Comparison of ENCODE assay signal across 16 mouse cellular contexts in the genomic region with DNA sequence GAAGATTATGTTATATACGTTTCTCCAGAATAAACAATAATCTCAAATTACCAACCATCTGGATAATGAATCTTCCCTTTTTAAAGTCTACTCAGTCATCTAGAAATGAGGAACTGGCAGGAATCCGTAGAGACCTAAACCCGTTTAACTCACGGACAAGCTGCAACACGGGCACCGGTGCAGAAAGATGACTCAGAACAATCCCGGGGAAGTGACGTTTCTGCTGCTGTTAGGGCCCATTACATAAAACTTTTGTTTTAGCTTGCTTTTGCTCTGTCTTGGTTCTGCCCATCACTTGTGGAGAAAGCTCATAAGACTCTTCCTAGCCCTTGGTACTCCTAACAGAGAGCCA. TPM values are rescaled to one million over a fixed set of nuclear protein-coding genes. Genes with fewer than 3 reads are reported as not detected.
A peak's percentile ranks its signal among the peaks of the same experiment; 100 is the strongest.
DNase-seq lines count a peak whose midpoint lies in the region; ATAC-seq lines count a peak whose summit lies in the region.
"Had no signal": no experiment of that assay in that cellular context is flagged by ENCODE, and none has a peak within 500 bp of the region (broad histone marks: within the 10 kb centered on the region; RNA-seq: fewer than 3 reads in every experiment).

No protein-coding gene starts in this region.

- peaks cover 4% of the 10 kb centered on the region; the same call in 1 of the 2 replicates for H3K36me3 ChIP-seq in forebrain, embryonic 10.5 days (replicated peaks)
- H3K36me3 ChIP-seq in forebrain, embryonic 16.5 days (ENCODE audit: control insufficient read depth, insufficient read depth) = no peaks in the 10 kb centered on the region
- H3K36me3 ChIP-seq in intestine, embryonic 16.5 days (ENCODE audit: control insufficient read depth, insufficient read depth, low read length) = no peaks in the 10 kb centered on the region
- H3K36me3 ChIP-seq: liver, embryonic 13.5 days had no signal

- no peak for DNase-seq in forebrain, embryonic 10.5 days (ENCODE audit: extremely low spot score, low spot score)
- peak; percentile 24 for DNase-seq in retina, postnatal 1 day
- DNase-seq in retina, embryonic 14.5 days (ENCODE audit: low spot score) = no peak
- DNase-seq in induced T-regulatory cell, adult 2 months (ENCODE audit: low read depth) = peak; percentile 12
- no peak for DNase-seq in layer of hippocampus, postnatal 10 days (ENCODE audit: low spot score in 2 of 2)
- no peak for DNase-seq in cerebellum, adult 18-20 months
- DNase-seq: cerebellum, adult 8-10 months; heart, postnatal 10 days; kidney, adult 11 months; kidney, postnatal 25 days; liver, embryonic 13.5 days; lung, postnatal 10 days had no signal

- ATAC-seq in forebrain, embryonic 16.5 days = no peak
- no peak for ATAC-seq in intestine, embryonic 16.5 days

- no peaks in the 10 kb centered on the region for H3K9me3 ChIP-seq in forebrain, embryonic 10.5 days
- no peaks in the 10 kb centered on the region for H3K9me3 ChIP-seq in forebrain, embryonic 16.5 days (ENCODE audit: control insufficient read depth, low read length)
- H3K9me3 ChIP-seq in intestine, embryonic 16.5 days (ENCODE audit: control insufficient read depth, low read length) = peaks cover 4% of the 10 kb centered on the region; the same call in 1 of the 2 replicates
- H3K9me3 ChIP-seq: liver, embryonic 13.5 days had no signal

- H3K27me3 ChIP-seq in forebrain, embryonic 10.5 days (ENCODE audit: poor library complexity, severe bottlenecking) = no peaks in the 10 kb centered on the region
- no peaks in the 10 kb centered on the region for H3K27me3 ChIP-seq in forebrain, embryonic 16.5 days (replicated peaks; ENCODE audit: control insufficient read depth, insufficient read depth, low read length)
- no peaks in the 10 kb centered on the region for H3K27me3 ChIP-seq in intestine, embryonic 16.5 days (replicated peaks; ENCODE audit: control insufficient read depth, insufficient read depth, low read length)
- H3K27me3 ChIP-seq: liver, embryonic 13.5 days had no signal

- no peak overlapping the region for H3K9ac ChIP-seq in forebrain, embryonic 16.5 days (replicated peaks; ENCODE audit: low read depth, low read length)
- H3K9ac ChIP-seq in intestine, embryonic 16.5 days (ENCODE audit: low read depth, low read length) = no peak overlapping the region
- H3K9ac ChIP-seq: liver, embryonic 13.5 days had no signal

- H3K27ac ChIP-seq in forebrain, embryonic 10.5 days = peak overlapping the region; percentile 68; the same call in 1 of the 2 replicates
- no peak overlapping the region for H3K27ac ChIP-seq in forebrain, embryonic 16.5 days (ENCODE audit: low read length)
- no peak overlapping the region for H3K27ac ChIP-seq in intestine, embryonic 16.5 days (ENCODE audit: low read length)
- H3K27ac ChIP-seq: liver, embryonic 13.5 days had no signal

- WGBS in forebrain, embryonic 10.5 days = 79% methylated on average over 8 of the region's 8 CpGs
- WGBS in forebrain, embryonic 16.5 days = 48% methylated on average over 8 of the region's 8 CpGs
- 72% methylated on average over 8 of the region's 8 CpGs for WGBS in intestine, embryonic 16.5 days

- no peak overlapping the region for H3K4me3 ChIP-seq in forebrain, embryonic 10.5 days
- H3K4me3 ChIP-seq in forebrain, embryonic 16.5 days (replicated peaks; ENCODE audit: low read length) = no peak overlapping the region
- no peak overlapping the region for H3K4me3 ChIP-seq in intestine, embryonic 16.5 days (ENCODE audit: low read length)
- H3K4me3 ChIP-seq: liver, embryonic 13.5 days had no signal

- peaks cover 19% of the 10 kb centered on the region for H3K4me1 ChIP-seq in forebrain, embryonic 10.5 days
- H3K4me1 ChIP-seq in forebrain, embryonic 16.5 days (replicated peaks; ENCODE audit: control insufficient read depth, insufficient read depth, low read length) = peaks cover 9% of the 10 kb centered on the region
- no peaks in the 10 kb centered on the region for H3K4me1 ChIP-seq in intestine, embryonic 16.5 days (ENCODE audit: control insufficient read depth, insufficient read depth, low read length)
- H3K4me1 ChIP-seq: liver, embryonic 13.5 days had no signal

- H3K4me2 ChIP-seq in forebrain, embryonic 16.5 days (ENCODE audit: low read length) = no peak overlapping the region
- no peak overlapping the region for H3K4me2 ChIP-seq in intestine, embryonic 16.5 days (ENCODE audit: low read depth, low read length)
- H3K4me2 ChIP-seq: liver, embryonic 13.5 days had no signal

RNA-seq across cellular contexts. Expression of a gene that starts 38.4 kb away (rescaled TPM):
- 0.53 and 0.95 TPM in 2 replicates for polyA plus RNA-seq in forebrain, embryonic 10.5 days (2016; fragmentation: Nextera tagmentation; extraction: Ambion mirVana)
- polyA plus RNA-seq in forebrain, embryonic 16.5 days (2015; fragmentation: Nextera tagmentation; extraction: Ambion mirVana) = 0.68 and 2.4 TPM in 2 replicates
- total RNA-seq in layer of hippocampus, postnatal 10 days (2021) = 1 to 10 TPM; 2.7 TPM
- 20.8 and 25.7 TPM in 2 replicates for polyA plus RNA-seq in intestine, embryonic 16.5 days (2015; fragmentation: Nextera tagmentation; extraction: Ambion mirVana)
- total RNA-seq: gastrocnemius, adult 8-10 months; heart, adult 8-10 months had no signal
- polyA plus RNA-seq: liver, embryonic 13.5 days had no signal

Comparison
In these comparisons a context has a peak if more than half of its experiments do, and no peak if none do; other contexts are left out.
1. DNase-seq: peak in retina, postnatal 1 day (single experiment) and induced T-regulatory cell, adult 2 months (single experiment); none in forebrain, embryonic 10.5 days (single experiment), retina, embryonic 14.5 days (single experiment), layer of hippocampus, postnatal 10 days (0 of 2) and cerebellum, adult 18-20 months (0 of 2).